Mouse (Mus musculus): ENCODE measurements around the gene Cd164. TPM values are rescaled to one million over a fixed set of nuclear protein-coding genes. Genes with fewer than 3 reads are reported as not detected.

Cd164 gene
- polyA plus RNA-seq, 2 experiments: 30.2 to 59.7 TPM

- 57% methylated on average over 14 of the region's 14 CpGs for WGBS (ENCODE audit: insufficient replicate concordance)
- no peaks in the 10 kb centered on the region for H3K36me3 ChIP-seq (replicated peaks; ENCODE audit: control insufficient read depth, insufficient read depth, low read depth)
- H3K27me3 ChIP-seq (ENCODE audit: control insufficient read depth, insufficient read depth, low read length): no peaks in the 10 kb centered on the region
- no peak for DNase-seq (ENCODE audit: low read depth in 3 of 3, low spot score in 3 of 3)
- H3K27ac ChIP-seq: no peak overlapping the region
- no peaks in the 10 kb centered on the region; the same call in 1 of the 2 replicates for H3K9me3 ChIP-seq (ENCODE audit: control insufficient read depth, low read length)
- H3K4me3 ChIP-seq (ENCODE audit: insufficient read depth in 1 of 2, low read depth in 2 of 2, low read length in 2 of 2): no peak overlapping the region
- no peaks in the 10 kb centered on the region; a peak in 1 of 4 replicates for H3K4me1 ChIP-seq (replicated peaks; ENCODE audit: control insufficient read depth in 2 of 2, insufficient read depth in 2 of 2, low read length in 1 of 2)
- ATAC-seq (ENCODE audit: insufficient read depth): no peak
- H3K9ac ChIP-seq (replicated peaks): no peak overlapping the region
- H3K4me2 ChIP-seq (ENCODE audit: low read depth): no peak overlapping the region
- TF ChIP-seq EP300 (IDR thresholded peaks at IDR 0.05; ENCODE audit: low read depth) (no peak), CTCF (IDR thresholded peaks at IDR 0.05; ENCODE audit: low read depth) (no peak)
These were observed 33.8 kb downstream of the Cd164 start for GRCm38 (mm10) chr10:41552847-41553589.

GRCm38 (mm10) chr10:41553711-41554110 lies 34.5 kb downstream of the Cd164 start:
- no peak for ATAC-seq (ENCODE audit: insufficient read depth)
- H3K27ac ChIP-seq: no peak overlapping the region
- 60% methylated on average over 4 of the region's 4 CpGs for WGBS (ENCODE audit: insufficient replicate concordance)

GRCm38 (mm10) chr10:41555081-41555480 lies 35.9 kb downstream of the Cd164 start:
- no peak overlapping the region for H3K9ac ChIP-seq (replicated peaks)
- no peak overlapping the region for H3K27ac ChIP-seq
- no peaks in the 10 kb centered on the region for H3K27me3 ChIP-seq (ENCODE audit: control insufficient read depth, insufficient read depth, low read length)
- 62% methylated on average over 3 of the region's 3 CpGs for WGBS (ENCODE audit: insufficient replicate concordance)
- no peak for DNase-seq (ENCODE audit: low read depth in 3 of 3, low spot score in 3 of 3)
- H3K4me2 ChIP-seq (ENCODE audit: low read depth): no peak overlapping the region
- no peaks in the 10 kb centered on the region; a peak in 1 of 4 replicates for H3K4me1 ChIP-seq (replicated peaks; ENCODE audit: control insufficient read depth in 2 of 2, insufficient read depth in 2 of 2, low read length in 1 of 2)
- TF ChIP-seq CTCF (IDR thresholded peaks at IDR 0.05; ENCODE audit: low read depth) (no peak), EP300 (IDR thresholded peaks at IDR 0.05; ENCODE audit: low read depth) (no peak)
- ATAC-seq (ENCODE audit: insufficient read depth): no peak
- H3K4me3 ChIP-seq (ENCODE audit: insufficient read depth in 1 of 2, low read depth in 2 of 2, low read length in 2 of 2): no peak overlapping the region
- H3K36me3 ChIP-seq (replicated peaks; ENCODE audit: control insufficient read depth, insufficient read depth, low read depth): no peaks in the 10 kb centered on the region
- H3K9me3 ChIP-seq (ENCODE audit: control insufficient read depth, low read length): no peaks in the 10 kb centered on the region

More at GRCm38 (mm10) chr10:41553711-41554110, 34.5 kb downstream of the Cd164 start:
- Histone ChIP-seq H3K4me2 (ENCODE audit: low read depth) (no peak overlapping the region), H3K9me3 (ENCODE audit: control insufficient read depth, low read length) (no peaks in the 10 kb centered on the region; the same call in 1 of the 2 replicates), H3K27me3 (ENCODE audit: control insufficient read depth, insufficient read depth, low read length) (no peaks in the 10 kb centered on the region), H3K9ac (replicated peaks) (no peak overlapping the region), H3K4me1 (replicated peaks; ENCODE audit: control insufficient read depth in 2 of 2, insufficient read depth in 2 of 2, low read length in 1 of 2) (no peaks in the 10 kb centered on the region; a peak in 1 of 4 replicates), H3K36me3 (replicated peaks; ENCODE audit: control insufficient read depth, insufficient read depth, low read depth) (no peaks in the 10 kb centered on the region), H3K4me3 (ENCODE audit: insufficient read depth in 1 of 2, low read depth in 2 of 2, low read length in 2 of 2) (no peak overlapping the region)
- DNase-seq (ENCODE audit: low read depth in 3 of 3, low spot score in 3 of 3): no peak
- TF ChIP-seq EP300 (IDR thresholded peaks at IDR 0.05; ENCODE audit: low read depth) (no peak), CTCF (IDR thresholded peaks at IDR 0.05; ENCODE audit: low read depth) (no peak)

DNA sequence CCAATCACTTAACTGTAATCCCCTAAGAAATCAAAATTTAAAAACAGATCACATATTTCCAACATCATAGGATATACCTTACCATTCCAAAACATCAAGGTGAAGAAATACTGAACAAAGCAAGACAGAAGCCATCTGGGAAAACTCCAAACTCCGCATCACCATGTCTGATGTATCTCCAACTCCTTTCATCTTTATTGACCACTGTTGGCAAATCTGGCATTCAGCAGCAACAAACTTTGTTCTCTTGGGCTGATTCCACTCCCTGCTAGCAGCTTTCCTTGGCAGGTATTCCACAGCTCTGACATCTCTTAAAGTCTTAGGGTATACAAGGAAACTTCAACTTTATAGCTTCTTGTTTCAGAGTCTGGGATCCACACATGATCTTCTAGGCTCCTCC lies 39.2 kb downstream of the Cd164 start:
- TF ChIP-seq EP300 (IDR thresholded peaks at IDR 0.05; ENCODE audit: low read depth) (no peak), CTCF (IDR thresholded peaks at IDR 0.05; ENCODE audit: low read depth) (no peak)
- no peaks in the 10 kb centered on the region for H3K4me1 ChIP-seq (replicated peaks; ENCODE audit: control insufficient read depth in 2 of 2, insufficient read depth in 2 of 2, low read length in 1 of 2)
- H3K27ac ChIP-seq: no peak overlapping the region
- H3K4me3 ChIP-seq (ENCODE audit: insufficient read depth in 1 of 2, low read depth in 2 of 2, low read length in 2 of 2): no peak overlapping the region
- DNase-seq (ENCODE audit: low read depth in 3 of 3, low spot score in 3 of 3) (no peak), ATAC-seq (ENCODE audit: insufficient read depth) (no peak)
- H3K27me3 ChIP-seq (ENCODE audit: control insufficient read depth, insufficient read depth, low read length): no peaks in the 10 kb centered on the region
- H3K9ac ChIP-seq (replicated peaks): no peak overlapping the region
- no peaks in the 10 kb centered on the region for H3K36me3 ChIP-seq (replicated peaks; ENCODE audit: control insufficient read depth, insufficient read depth, low read depth)
- no peaks in the 10 kb centered on the region for H3K9me3 ChIP-seq (ENCODE audit: control insufficient read depth, low read length)
- WGBS (ENCODE audit: insufficient replicate concordance): 74% methylated on average over 1 of the region's 1 CpGs
- no peak overlapping the region for H3K4me2 ChIP-seq (ENCODE audit: low read depth)

GRCm38 (mm10) chr10:41561701-41562395 lies 42.6 kb downstream of the Cd164 start:
- H3K4me3 ChIP-seq (ENCODE audit: insufficient read depth in 1 of 2, low read depth in 2 of 2, low read length in 2 of 2): no peak overlapping the region
- H3K4me1 ChIP-seq (replicated peaks; ENCODE audit: control insufficient read depth in 2 of 2, insufficient read depth in 2 of 2, low read length in 1 of 2): no peaks in the 10 kb centered on the region
- H3K9ac ChIP-seq (replicated peaks): no peak overlapping the region
- no peaks in the 10 kb centered on the region for H3K9me3 ChIP-seq (ENCODE audit: control insufficient read depth, low read length)
- 70% methylated on average over 10 of the region's 10 CpGs for WGBS (ENCODE audit: insufficient replicate concordance)
- ATAC-seq (ENCODE audit: insufficient read depth) (no peak), DNase-seq (ENCODE audit: low read depth in 3 of 3, low spot score in 3 of 3) (no peak)
- no peaks in the 10 kb centered on the region for H3K27me3 ChIP-seq (ENCODE audit: control insufficient read depth, insufficient read depth, low read length)
- H3K27ac ChIP-seq: no peak overlapping the region
- H3K4me2 ChIP-seq (ENCODE audit: low read depth): no peak overlapping the region
- no peaks in the 10 kb centered on the region for H3K36me3 ChIP-seq (replicated peaks; ENCODE audit: control insufficient read depth, insufficient read depth, low read depth)
- TF ChIP-seq CTCF (IDR thresholded peaks at IDR 0.05; ENCODE audit: low read depth): no peak
- no peak for TF ChIP-seq EP300 (IDR thresholded peaks at IDR 0.05; ENCODE audit: low read depth)
